Mouse (Mus musculus): ENCODE results near the gene Ackr1.

GRCm38 (mm10) chr1:173335903-173336302, 2.4 kb upstream of the Ackr1 start:
- no peak for TF ChIP-seq TAL1 (IDR thresholded peaks at IDR 0.05; ENCODE audit: low read length)
- TF ChIP-seq GATA1 (IDR thresholded peaks at IDR 0.05; ENCODE audit: low read length), result no peak
